Mouse (Mus musculus) Patski (cell line): ENCODE measurements around the gene Sdk1. TPM values are rescaled to one million over a fixed set of nuclear protein-coding genes. Genes with fewer than 3 reads are reported as not detected.
A peak's percentile ranks its signal among the peaks of the same experiment; 100 is the strongest.

ENCODE experiments used
- ATAC-seq: fragments of 100-300 bp; one replicate; pipeline ENCODE4 v1.8.0; 2021
- CTCF ChIA-PET: fragments of 350-600 bp; sonication (Branson Sonifier 250); formaldehyde crosslinking; loops from one replicate; lab custom pipeline; 2022; ENCODE audit warnings: inconsistent platforms; lab: Charles Lee
- POLR2A ChIA-PET: fragments of 350-600 bp; sonication (Branson Sonifier 250); formaldehyde crosslinking; loops from one replicate; lab custom pipeline; 2022; ENCODE audit warnings: antibody characterized with exemption, inconsistent platforms; lab: Charles Lee
- DNase-seq: peaks from one replicate; pipeline ENCODE4 v3.0.0-alpha.2; 2011; ENCODE audit warnings: low read depth, low spot score
- H3K27me3 ChIP-seq: fragments of 371-371 bp; one replicate; pipeline ENCODE4 v1.5.1; 2021
- CTCF ChIP-seq: fragments of 100-300 bp; IDR thresholded peaks from one replicate; pipeline ENCODE4 v1.5.1; 2021
- in situ Hi-C: fragments of 300-500 bp; cut with MboI; formaldehyde crosslinking; loops from 3 replicates; pipeline ENCODE4 v1.11.1; 2018; ENCODE audit warnings: low pct_unique_long_range_greater_than_20kb, mixed read lengths
- polyA plus RNA-seq: library from polyadenylated mRNA; unstranded; gene quantifications from one replicate; pipeline ENCODE4 v1.2.3, GENCODE M21; 2021

The Sdk1 gene
- polyA plus RNA-seq, 1 experiment from 2014 or later: 35.4 TPM

GRCm38 (mm10) chr5:141413013-141413412 lies 171.7 kb downstream of the Sdk1 start:
- DNase-seq: no peak
- ChIA-PET CTCF (interaction anchor here (1.1 kb wide), 1 partner anchor 22 kb away, joined by 3 read pairs; no protein-coding TSS in a partner anchor), POLR2A (no interaction called here)
- H3K27me3 ChIP-seq: no peaks in the 10 kb centered on the region
- no peak for TF ChIP-seq CTCF
- no peak for ATAC-seq
- in situ Hi-C loops: no loop called here

DNA sequence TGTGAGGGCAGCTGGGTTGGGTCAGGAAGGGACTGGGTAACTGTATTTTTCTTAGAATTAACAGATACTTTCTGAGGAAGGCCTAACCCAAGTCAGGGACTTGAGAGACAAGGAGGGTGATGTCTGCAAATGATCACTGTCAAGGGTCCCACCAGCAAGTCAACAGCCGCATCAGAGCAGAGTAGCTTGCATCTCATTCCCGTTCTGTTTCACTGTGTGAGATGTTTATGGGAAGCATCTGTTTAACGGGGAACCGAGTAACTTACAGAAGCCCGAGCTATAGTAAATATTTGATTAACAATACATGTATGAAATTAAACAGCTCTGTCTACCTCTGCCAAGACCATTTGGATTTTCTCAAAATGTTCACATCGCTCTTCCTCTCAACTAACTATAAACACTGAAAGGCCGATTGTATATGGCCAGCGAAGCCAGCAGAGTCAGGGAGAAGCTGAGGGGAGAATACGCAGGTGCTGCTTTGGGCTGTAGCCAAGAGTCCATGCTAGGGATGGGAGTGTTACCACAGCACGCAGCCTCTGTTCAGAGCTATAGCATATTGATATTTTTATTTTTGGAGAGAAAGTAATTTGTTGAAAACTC lies 174.5 kb downstream of the Sdk1 start:
- POLR2A ChIA-PET: interaction anchor here (1.2 kb wide), 1 partner anchor 34 kb away, joined by 3 read pairs; no protein-coding TSS in a partner anchor
- no peak for TF ChIP-seq CTCF
- ATAC-seq (no peak), DNase-seq (no peak)
- in situ Hi-C loops: no loop called here
- H3K27me3 ChIP-seq: no peaks in the 10 kb centered on the region
- CTCF ChIA-PET: interaction anchor here (0.8 to 1.5 kb wide), 3 partner anchors 11 to 180 kb away, joined by 3 read pairs; no protein-coding TSS in a partner anchor

- in situ Hi-C loops: no loop called here
- TF ChIP-seq CTCF: no peak
- ATAC-seq (peak; percentile 69), DNase-seq (no peak)
- ChIA-PET CTCF (interaction anchor here (1.2 kb wide), 1 partner anchor 148 kb away, joined by 3 read pairs; no protein-coding TSS in a partner anchor), POLR2A (interaction anchor here (0.6 kb wide), 1 partner anchor 335 kb away, joined by 4 read pairs; no protein-coding TSS in a partner anchor)
- no peaks in the 10 kb centered on the region for H3K27me3 ChIP-seq
Measured at GRCm38 (mm10) chr5:141428132-141428531, 186.8 kb downstream of the Sdk1 start.

DNA sequence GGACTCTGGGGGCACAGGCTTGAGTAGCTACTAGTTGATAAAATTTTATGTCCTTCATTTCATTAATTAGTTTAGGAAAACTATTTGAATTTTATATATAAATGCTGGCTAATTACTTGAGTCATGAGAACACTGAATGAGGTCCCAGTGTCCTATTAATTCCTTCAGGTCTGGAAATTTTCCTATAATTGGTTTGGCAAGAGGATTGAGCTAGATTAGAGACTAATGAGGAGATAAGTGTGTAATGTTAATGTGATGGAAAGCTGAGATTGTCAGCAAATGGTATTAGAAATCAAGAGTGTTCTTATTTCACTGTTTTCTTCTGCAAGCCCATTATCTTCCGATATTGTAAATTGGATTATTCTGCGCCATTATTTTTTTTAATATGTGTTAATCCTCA lies 192.0 kb downstream of the Sdk1 start:
- no peak for TF ChIP-seq CTCF
- CTCF ChIA-PET: interaction anchor here (0.9 kb wide), 1 partner anchor 23 kb away, joined by 3 read pairs; no protein-coding TSS in a partner anchor
- DNase-seq (no peak), ATAC-seq (no peak)
- POLR2A ChIA-PET: no interaction called here
- in situ Hi-C loops: no loop called here
- H3K27me3 ChIP-seq: no peaks in the 10 kb centered on the region

DNA sequence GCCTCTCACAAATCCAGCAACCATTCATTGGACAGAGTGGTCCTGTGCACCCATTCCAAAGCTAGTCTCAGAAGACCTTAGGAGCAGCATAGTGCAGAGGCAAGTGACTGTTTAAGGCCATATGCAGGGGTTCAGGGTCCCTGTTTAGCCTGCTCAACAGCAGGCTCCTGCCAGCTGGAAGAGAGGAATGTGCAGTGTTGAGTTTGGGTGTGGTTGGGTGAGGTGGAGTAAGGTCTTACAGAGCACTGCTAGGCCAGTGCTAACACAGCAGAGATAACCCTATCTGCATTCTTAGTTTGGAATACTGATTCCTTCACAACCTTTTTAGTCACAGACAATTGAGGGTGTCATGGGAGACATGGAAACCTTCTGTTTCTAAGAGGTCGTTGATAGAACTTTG lies 206.0 kb downstream of the Sdk1 start:
- no peaks in the 10 kb centered on the region for H3K27me3 ChIP-seq
- ATAC-seq: no peak
- ChIA-PET POLR2A (no interaction called here), CTCF (interaction anchor here (1.3 to 2.3 kb wide), 2 partner anchors 11 to 18 kb away, joined by 4 to 6 read pairs; no protein-coding TSS in a partner anchor)
- no peak for TF ChIP-seq CTCF
- no peak for DNase-seq
- in situ Hi-C loops: no loop called here

GRCm38 (mm10) chr5:141463417-141463816 lies 222.1 kb downstream of the Sdk1 start:
- ChIA-PET POLR2A (interaction anchor here (0.6 kb wide), 1 partner anchor 300 kb away, joined by 3 read pairs; no protein-coding TSS in a partner anchor), CTCF (no interaction called here)
- DNase-seq (no peak), ATAC-seq (peak; percentile 15)
- no peaks in the 10 kb centered on the region for H3K27me3 ChIP-seq
- TF ChIP-seq CTCF: peak; percentile 25
- in situ Hi-C loops: no loop called here

DNA sequence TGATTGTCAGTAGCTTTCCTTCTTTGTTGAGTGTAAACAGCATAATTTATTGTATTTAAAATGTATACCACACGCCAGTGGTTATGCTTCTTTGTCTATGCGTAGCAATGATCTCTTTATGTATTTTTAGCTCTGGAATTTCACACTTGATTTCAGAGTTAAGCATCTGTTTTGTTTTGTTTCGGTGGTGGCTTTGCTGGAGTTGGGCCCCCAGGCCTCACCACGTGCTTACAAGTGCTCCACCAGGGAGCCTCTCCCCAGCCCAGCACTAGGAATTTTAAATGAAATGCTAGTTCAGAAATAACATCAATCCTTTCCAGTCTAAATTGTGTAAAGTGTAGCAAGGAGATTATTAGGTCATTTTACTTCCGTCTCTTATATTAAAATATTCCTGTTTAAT lies 227.5 kb downstream of the Sdk1 start:
- DNase-seq: no peak
- no peak for TF ChIP-seq CTCF
- no peak for ATAC-seq
- H3K27me3 ChIP-seq: no peaks in the 10 kb centered on the region
- CTCF ChIA-PET: interaction anchor here (0.9 kb wide), 1 partner anchor 9 kb away, joined by 4 read pairs; no protein-coding TSS in a partner anchor
- POLR2A ChIA-PET: no interaction called here
- in situ Hi-C loops: no loop called here

- no peaks in the 10 kb centered on the region for H3K27me3 ChIP-seq
- ChIA-PET POLR2A (interaction anchor here (1.2 kb wide), 1 partner anchor 15 kb away, joined by 3 read pairs; no protein-coding TSS in a partner anchor), CTCF (interaction anchor here (0.9 to 1.5 kb wide), 3 partner anchors 11 to 173 kb away, joined by 3 to 4 read pairs (median 4); no protein-coding TSS in a partner anchor)
- peak; percentile 79 for ATAC-seq
- peak; percentile 51 for DNase-seq
- in situ Hi-C loops: no loop called here
- no peak for TF ChIP-seq CTCF
Measured at GRCm38 (mm10) chr5:141505281-141505680, 264.0 kb downstream of the Sdk1 start.

GRCm38 (mm10) chr5:141506344-141506743 lies 265.1 kb downstream of the Sdk1 start:
- ChIA-PET POLR2A (no interaction called here), CTCF (interaction anchor here (1.5 kb wide), 1 partner anchor 10 kb away, joined by 4 read pairs; no protein-coding TSS in a partner anchor)
- H3K27me3 ChIP-seq: no peaks in the 10 kb centered on the region
- in situ Hi-C loops: no loop called here
- ATAC-seq (no peak), DNase-seq (no peak)
- no peak for TF ChIP-seq CTCF

- no peak for DNase-seq
- no peaks in the 10 kb centered on the region for H3K27me3 ChIP-seq
- in situ Hi-C loops: no loop called here
- CTCF ChIA-PET: interaction anchor here (1.2 kb wide), 1 partner anchor 21 kb away, joined by 3 read pairs; no protein-coding TSS in a partner anchor
- no peak for ATAC-seq
- POLR2A ChIA-PET: interaction anchor here (0.7 kb wide), 1 partner anchor 146 kb away, joined by 3 read pairs; no protein-coding TSS in a partner anchor
- no peak for TF ChIP-seq CTCF
Measured at GRCm38 (mm10) chr5:141524801-141525715, 283.8 kb downstream of the Sdk1 start.
